Mouse (Mus musculus) frontal cortex, postnatal 25 days (tissue): ENCODE results near the gene Bcl7b.

Experiments
- DNase-seq, 2 experiments: peaks; one replicate each; pipeline ENCODE4 v3.0.0; 2022; ENCODE audit warnings: low spot score in 2 of 2

The Bcl7b gene

DNA sequence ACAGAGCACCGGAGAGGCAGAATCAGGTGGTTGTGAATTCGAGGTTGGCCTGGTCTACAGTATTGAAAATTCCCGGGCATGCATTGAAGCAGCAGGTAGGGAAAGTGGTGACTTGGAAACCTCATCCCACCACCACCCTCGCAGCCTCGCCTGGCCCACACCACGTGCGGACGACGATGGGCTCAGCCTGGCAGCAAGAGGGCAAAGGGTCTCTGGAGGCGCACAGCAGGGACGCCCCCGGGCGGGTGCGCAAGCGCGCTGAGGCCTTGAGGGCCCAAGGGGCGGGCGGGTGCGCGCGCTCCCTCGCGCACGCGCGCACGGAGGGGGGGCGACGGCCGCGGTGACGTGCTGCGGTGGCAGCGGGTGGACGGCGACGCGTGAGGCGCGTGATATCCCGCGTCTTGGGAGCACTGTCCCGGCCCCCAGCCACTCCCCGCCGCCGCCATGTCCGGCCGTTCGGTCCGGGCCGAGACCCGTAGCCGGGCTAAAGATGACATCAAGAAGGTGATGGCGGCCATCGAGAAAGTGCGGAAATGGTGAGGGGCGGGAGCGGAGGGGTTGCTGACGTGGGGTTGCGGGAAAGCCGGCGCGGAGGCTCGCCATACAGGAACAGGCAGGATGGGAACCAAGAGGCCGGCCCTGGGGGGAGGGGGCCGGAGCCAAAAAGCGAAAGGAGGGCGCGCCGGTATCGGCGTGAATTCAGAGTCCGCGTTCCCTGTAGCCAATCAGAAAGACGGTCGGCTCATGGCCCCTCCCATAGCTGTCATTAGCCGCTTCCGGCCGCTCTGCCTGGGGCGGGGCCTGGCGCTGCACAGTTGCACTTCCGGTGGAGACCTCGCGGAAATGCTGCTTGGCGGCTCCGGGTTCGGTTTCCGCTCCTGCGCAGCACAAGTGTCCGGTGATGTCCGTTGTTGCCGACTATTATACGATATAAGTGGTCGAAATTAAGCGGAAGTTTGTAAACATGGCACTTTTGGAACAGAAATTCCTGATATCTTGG lies at the start of gene Bcl7b:
Bcl7b (plus strand) TSS at position 221 of the 1,000 bp plus-strand sequence.
- DNase-seq: peak; percentile 92 to 94

DNA sequence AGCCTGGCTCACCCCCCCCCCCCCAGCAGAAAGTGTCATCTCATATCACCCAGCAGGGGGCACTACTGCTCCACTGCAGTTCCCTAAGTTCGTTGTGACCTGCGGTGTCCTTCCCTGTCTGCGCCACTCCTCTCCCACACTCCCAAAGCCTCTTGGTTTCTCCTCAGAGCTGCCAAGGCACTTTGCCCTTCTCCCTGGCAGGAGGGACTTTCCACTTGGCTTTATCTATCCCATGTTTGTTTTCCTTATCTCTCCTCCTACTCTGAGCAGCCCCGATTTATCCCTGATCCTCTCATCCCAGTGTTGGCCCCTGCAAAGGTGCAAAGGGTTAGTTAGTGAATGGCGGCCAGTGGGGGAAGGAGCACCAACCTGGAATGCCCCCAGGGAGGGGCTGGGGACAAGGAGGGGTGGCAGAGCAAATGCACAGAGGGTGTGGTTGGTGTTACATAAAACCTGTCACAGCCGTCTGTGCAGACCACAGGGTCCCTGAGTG lies 49.4 kb upstream of the Bcl7b start:
- peak in 1 of 2 experiments; percentile 35 for DNase-seq

- no peak for DNase-seq
These were observed 47.3 kb upstream of the Bcl7b start for GRCm38 (mm10) chr5:135120753-135121152.

- no peak for DNase-seq
These were observed 42.0 kb upstream of the Bcl7b start for GRCm38 (mm10) chr5:135126121-135126520.

DNA sequence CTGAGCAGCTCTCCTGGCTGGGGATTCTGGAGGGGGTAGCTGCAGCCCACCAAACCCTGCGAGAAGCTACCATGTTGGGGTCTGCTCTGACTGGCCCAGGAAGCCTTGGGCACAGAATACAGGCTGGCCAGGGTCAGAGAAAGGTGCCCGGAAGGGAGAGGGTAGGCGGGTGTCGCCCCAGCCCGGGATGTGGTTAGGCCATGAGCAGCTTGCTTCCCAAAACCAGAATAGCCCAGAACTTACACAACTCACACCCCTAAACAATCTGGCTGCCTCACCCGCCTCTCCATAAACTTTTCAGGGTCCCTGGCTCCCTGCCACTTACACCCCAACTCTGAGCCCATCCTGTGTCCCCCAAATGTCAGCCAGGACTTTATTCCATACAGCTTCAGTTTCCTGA lies 40.4 kb upstream of the Bcl7b start:
- no peak for DNase-seq

DNA sequence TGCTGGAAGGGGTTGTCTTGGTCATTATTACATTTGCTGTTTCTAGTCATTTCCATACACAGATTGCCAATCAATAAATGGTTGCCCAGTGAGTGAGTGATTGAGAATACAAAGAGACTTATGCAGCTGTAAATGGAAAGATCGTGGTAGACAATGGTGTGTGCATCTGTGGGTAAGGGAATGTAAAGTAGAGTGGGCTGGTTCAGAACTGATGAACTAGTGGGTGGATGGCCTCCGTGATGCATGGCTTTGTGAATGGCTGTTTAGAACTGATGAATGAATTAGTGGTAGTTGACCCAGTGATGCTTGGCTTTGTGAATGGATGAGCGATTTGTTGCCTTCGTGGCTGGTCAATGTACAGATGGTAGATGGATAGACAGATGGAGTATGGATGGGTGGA lies 38.3 kb upstream of the Bcl7b start:
- no peak for DNase-seq

- no peak for DNase-seq
These were observed 34.2 kb upstream of the Bcl7b start for GRCm38 (mm10) chr5:135133736-135134405.

DNA sequence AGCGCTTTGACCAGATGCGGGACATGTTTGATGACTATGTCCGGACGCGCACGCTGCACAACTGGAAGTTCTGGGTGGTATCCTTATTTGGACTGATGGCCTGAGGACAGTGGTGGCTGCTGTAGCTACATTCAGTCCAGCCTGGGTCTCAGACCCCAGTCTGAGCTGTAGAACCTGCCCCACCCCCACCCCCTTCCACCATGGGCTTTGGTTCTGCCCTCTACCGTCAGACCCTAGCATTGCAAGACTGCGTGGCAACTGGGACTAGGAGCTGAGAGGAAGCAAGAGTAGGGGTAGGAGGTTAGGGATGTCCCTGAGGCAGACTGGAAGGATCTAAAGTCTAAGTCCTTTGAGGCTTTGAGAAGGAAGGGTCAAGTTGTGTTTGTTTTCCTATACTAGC lies 33.5 kb upstream of the Bcl7b start:
- DNase-seq: no peak

- DNase-seq: no peak
These were observed 28.2 kb upstream of the Bcl7b start for GRCm38 (mm10) chr5:135139881-135140280.

GRCm38 (mm10) chr5:135144469-135144868 lies 23.6 kb upstream of the Bcl7b start:
- DNase-seq: no peak

DNA sequence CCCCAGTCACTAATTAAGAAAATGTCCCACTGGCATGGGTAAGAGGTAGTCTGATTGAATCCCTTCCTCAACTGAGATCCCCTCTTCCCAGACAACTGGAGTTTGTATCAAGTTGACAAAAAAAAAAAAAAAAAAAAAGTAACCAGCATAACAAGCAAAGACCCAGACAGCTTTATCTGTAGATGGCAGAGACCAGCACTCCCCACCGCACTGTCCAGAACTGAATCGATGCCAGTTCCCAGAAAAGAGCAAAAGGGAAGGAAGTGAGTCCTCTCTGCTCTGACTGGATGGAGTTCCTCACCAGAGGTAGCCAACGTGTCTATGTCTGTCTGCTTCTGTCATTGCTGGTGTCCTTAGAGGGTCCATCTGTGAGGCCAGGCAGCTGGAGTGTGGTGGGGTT lies 22.6 kb upstream of the Bcl7b start:
- no peak for DNase-seq

GRCm38 (mm10) chr5:135145955-135146354 lies 22.1 kb upstream of the Bcl7b start:
- no peak for DNase-seq

- no peak for DNase-seq
These were observed 19.4 kb upstream of the Bcl7b start for GRCm38 (mm10) chr5:135148715-135149052.

DNA sequence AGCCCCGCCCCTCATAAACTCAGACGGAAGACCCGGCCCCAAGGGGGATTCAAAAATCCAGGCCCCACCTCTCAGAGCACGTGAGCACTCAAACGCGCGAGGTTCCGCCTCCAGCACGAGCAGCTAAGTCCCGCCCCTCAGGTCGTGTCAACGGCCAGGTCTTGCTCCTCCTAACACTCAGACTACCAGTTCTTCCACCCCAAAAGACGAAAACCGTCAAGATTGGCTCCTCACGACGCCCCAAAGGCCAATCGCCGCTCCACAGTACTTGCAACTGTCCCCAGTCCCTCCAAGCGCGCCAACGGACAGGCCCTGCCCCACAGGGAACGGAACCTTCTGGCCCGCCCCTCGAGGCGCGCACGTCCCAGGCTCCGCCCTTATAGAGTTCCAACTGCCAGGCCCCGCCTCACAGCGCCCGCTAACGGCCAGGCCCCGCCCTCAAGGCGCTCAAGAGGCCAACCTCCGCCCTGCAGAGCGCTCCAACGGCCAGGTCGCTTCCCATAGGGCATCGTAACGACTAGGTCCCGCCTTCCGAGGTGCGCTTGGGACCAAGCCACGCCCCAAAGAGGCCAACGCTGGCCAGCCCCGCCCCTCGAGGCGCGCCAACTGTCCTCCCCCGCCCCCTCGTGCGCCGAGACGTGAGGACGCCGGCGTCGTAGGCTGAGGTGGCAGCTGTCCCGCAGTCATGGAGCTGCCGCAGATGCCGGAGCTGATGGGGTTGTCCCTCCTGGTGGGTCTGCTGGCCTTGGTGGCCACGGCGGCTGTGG lies 18.8 kb upstream of the Bcl7b start, which contains the start of gene Tbl2:
Tbl2 (plus strand) TSS at position 605 of the 767 bp plus-strand sequence.
- peak; percentile 92 to 96 for DNase-seq

DNA sequence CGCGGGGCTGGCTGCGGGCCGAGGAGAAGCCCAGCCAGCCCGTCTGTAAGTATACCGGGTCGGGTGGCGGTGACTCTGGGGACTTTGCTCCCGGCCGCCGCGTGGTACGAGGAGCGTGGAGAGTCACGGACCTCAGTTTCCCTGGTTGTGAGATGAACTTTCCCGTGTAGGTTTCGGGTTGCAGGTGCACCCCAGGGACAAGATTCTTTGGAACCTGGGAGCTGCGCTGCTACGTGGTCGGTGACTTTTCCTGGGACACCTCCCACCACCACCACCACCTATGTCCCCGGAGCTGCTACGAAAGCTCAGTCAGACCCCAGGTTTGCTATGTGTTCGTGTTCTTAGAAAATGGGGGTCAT lies 18.3 kb upstream of the Bcl7b start:
- no peak for DNase-seq

DNA sequence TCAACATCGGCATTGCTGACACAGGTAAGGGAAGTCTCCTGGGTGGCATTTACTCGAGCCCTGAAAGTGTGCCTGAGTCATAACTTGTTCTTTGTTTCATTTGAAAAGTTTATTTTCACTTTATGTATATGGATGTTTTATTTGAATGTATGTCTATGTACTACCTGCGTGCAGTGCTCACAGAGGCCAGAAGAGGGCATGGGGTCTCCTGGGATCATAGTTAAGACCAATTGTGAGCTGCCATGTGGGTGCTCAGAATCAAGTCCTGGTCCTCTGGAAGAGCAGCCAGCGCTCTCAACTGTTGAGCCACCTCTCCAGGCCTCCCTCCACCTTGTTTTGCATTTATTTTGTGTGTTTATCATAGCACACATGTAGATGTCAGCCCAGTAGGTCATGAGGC lies 11.6 kb upstream of the Bcl7b start:
- DNase-seq: no peak

- no peak for DNase-seq
These were observed 6.9 kb upstream of the Bcl7b start for GRCm38 (mm10) chr5:135161221-135161620.

DNA sequence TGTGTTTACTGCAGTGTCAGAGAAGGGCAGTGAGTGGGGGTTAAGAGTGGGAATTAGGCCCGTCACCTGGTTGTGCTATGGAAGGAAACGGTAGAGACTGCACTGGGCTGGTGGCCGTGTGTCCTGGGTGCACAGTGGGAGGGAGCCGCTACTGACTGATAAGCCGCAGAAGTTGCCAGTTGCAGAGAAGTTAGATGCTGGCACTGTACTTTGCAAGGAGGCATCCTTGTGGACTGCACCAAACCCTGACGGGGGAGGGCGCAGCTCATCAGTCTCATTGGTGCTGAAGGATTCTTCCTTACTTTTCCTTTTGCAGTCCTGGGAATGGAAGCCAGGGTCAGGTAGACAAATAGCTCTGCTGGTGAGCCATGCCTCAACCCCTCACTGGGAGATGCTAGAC lies 6.4 kb upstream of the Bcl7b start:
- no peak for DNase-seq

GRCm38 (mm10) chr5:135162361-135162760 lies 5.7 kb upstream of the Bcl7b start:
- DNase-seq: no peak

DNA sequence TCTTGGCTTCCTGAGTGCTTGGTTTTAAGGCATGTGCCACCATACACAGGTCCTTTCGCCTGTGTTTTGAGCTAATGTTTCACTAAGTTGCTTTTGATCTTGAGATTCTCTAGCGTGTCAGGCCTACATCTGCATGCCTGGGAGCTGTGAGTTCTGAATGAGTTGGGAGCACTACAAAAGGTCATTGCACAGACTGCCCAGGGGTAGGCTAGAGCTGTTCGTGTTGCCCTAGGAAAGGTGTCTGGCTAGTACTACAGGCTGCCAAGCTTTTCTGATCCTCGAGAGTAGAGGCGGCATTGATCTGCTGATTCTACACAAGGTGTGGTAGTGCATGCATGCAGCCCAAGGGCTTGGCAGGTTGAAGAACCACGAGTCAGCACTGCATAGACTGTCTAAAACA lies 5.3 kb upstream of the Bcl7b start:
- no peak for DNase-seq

DNA sequence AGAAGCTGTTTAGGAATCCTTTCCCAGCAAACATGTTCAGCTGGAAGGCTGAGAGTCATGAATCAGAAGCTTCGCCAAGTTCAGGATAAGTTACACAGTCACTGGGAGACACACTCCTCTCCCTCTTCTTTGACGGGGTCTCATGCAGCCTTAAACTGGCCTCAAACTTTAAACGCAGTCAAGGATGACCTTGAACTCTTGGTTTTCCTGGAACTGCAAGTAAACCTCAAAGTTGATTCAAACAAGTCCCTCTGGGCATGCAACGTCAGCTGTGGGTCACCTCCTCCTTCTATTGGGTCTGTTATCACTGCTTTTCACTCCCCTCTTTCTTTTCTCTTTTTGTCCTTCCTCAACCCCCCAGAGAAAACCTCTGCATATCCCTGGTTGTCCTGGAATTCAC lies 1.2 kb upstream of the Bcl7b start:
- DNase-seq: no peak

GRCm38 (mm10) chr5:135167469-135167868 lies 614 bp upstream of the Bcl7b start:
- DNase-seq: no peak
